Mouse (Mus musculus): ENCODE measurements around the gene Irf5. TPM values are rescaled to one million over a fixed set of nuclear protein-coding genes. Genes with fewer than 3 reads are reported as not detected.
"Not testable (repeated sequence)": the region's sequence is repeated elsewhere in the genome, so short reads cannot be mapped to it uniquely, and the experiment has no call there.

Irf5 gene
- polyA plus RNA-seq, 1 experiment from 2014 or later, result 11.1 TPM

GRCm38 (mm10) chr6:29552526-29552925, 26.1 kb downstream of the Irf5 start:
- 54% methylated on average over 2 of the region's 2 CpGs for WGBS
- H3K4me1 ChIP-seq, result no peaks in the 10 kb centered on the region
- no peak overlapping the region for H3K9ac ChIP-seq
- H3K36me3 ChIP-seq, result peaks cover 43% of the 10 kb centered on the region
- no peak overlapping the region for H3K4me3 ChIP-seq (replicated peaks)
- H3K27me3 ChIP-seq (replicated peaks), result no peaks in the 10 kb centered on the region
- no peak overlapping the region for H3K27ac ChIP-seq
- no peaks in the 10 kb centered on the region for H3K9me3 ChIP-seq
- no peak for ATAC-seq (ENCODE audit: insufficient read depth, low FRiP score, low read depth)
- no peak overlapping the region for H3K4me2 ChIP-seq

DNA sequence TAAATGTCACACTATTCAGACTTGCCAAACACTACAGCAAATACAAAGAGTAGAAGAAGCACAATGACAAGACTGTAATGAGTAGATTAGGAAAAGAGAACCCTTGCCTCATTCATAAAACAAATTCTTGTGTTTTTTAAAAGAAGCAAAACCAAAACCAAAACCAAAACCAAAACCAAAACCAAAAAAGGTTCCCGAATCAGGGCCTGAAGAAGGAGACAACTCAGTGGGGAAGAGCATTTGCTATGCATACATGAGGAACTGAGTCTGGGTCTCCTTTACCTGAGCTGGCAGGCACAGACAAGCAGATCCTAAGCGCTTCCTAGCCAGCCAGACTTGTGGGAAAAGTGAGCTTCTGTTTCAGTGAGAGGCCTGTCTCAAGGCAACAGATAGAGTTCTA, 30.7 kb downstream of the Irf5 start:
- Histone ChIP-seq H3K9me3 (no peaks in the 10 kb centered on the region), H3K4me2 (no peak overlapping the region), H3K4me3 (replicated peaks) (no peak overlapping the region), H3K27me3 (replicated peaks) (no peaks in the 10 kb centered on the region), H3K36me3 (peaks cover 38% of the 10 kb centered on the region), H3K4me1 (no peaks in the 10 kb centered on the region), H3K9ac (no peak overlapping the region), H3K27ac (no peak overlapping the region)
- ATAC-seq (ENCODE audit: insufficient read depth, low FRiP score, low read depth), result no peak
- WGBS, result 94% methylated on average over 2 of the region's 2 CpGs

DNA sequence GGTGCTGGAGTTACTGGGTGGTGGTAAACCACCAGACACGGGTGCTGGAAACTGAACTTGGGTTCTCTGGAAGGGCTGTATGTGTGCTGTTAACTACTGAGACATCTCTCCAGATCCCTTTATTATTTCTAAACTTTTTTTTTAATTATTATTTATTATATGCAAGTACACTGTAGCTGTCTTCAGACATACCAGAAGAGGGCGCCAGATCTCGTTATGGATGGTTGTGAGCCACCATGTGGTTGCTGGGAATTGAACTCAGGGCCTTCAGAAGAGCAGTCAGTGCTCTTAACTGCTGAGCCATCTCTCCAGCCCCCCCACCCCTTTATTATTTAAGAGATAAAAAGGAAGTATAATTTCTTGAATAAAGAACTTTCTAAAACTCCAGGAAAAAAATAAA, 50.0 kb downstream of the Irf5 start:
- H3K36me3 ChIP-seq, result peaks cover 42% of the 10 kb centered on the region
- H3K4me3 ChIP-seq (replicated peaks); H3K9me3 ChIP-seq; H3K9ac ChIP-seq; H3K4me2 ChIP-seq; ATAC-seq (ENCODE audit: insufficient read depth, low FRiP score, low read depth); H3K27me3 ChIP-seq (replicated peaks); H3K27ac ChIP-seq; H3K4me1 ChIP-seq: not testable (repeated sequence)
- 84% methylated on average over 3 of the region's 3 CpGs for WGBS

DNA sequence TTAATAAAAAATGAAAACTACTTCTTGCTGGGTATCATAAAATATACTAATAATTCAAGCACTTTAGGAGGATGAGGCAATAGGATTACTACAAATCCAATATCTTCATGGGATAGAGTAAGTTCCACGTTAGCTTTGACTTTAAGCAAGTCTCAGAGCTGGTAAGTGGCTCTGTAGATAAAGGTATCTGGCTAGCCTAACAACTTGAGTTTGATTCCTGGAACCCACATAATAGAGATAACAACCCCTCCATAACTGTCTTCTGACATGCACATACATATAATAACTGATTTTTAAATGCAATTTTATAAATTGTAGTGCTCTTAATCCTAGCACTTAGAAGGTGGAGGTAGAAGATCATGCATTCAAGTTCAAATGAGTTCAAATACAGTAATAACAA, 54.3 kb downstream of the Irf5 start:
- no peak for ATAC-seq (ENCODE audit: insufficient read depth, low FRiP score, low read depth)
- Histone ChIP-seq H3K9ac (no peak overlapping the region), H3K4me3 (replicated peaks) (no peak overlapping the region), H3K36me3 (peaks cover 43% of the 10 kb centered on the region), H3K27ac (no peak overlapping the region), H3K9me3 (no peaks in the 10 kb centered on the region), H3K4me1 (no peaks in the 10 kb centered on the region), H3K27me3 (replicated peaks) (no peaks in the 10 kb centered on the region), H3K4me2 (no peak overlapping the region)
- 90% methylated on average over 1 of the region's 1 CpGs for WGBS

- Histone ChIP-seq H3K4me1 (no peaks in the 10 kb centered on the region), H3K4me3 (replicated peaks) (no peak overlapping the region), H3K4me2 (no peak overlapping the region), H3K9ac (no peak overlapping the region), H3K9me3 (no peaks in the 10 kb centered on the region), H3K36me3 (peaks cover 47% of the 10 kb centered on the region), H3K27me3 (replicated peaks) (no peaks in the 10 kb centered on the region), H3K27ac (no peak overlapping the region)
- 93% methylated on average over 3 of the region's 3 CpGs for WGBS
- ATAC-seq (ENCODE audit: insufficient read depth, low FRiP score, low read depth), result no peak
These were observed 54.8 kb downstream of the Irf5 start for GRCm38 (mm10) chr6:29581202-29581601.

Other genes with a start within 250 kb of the Irf5 start
- 0.27 and 0.44 TPM in 2 replicates for gene Fam71f2, start 247.0 kb upstream of the Irf5 start, polyA plus RNA-seq (2015; fragmentation: Nextera tagmentation; extraction: Ambion mirVana)
- gene Fam71f1, start 207.5 kb upstream of the Irf5 start, polyA plus RNA-seq (2015; fragmentation: Nextera tagmentation; extraction: Ambion mirVana), result 0.09 and 0.13 TPM in 2 replicates
- gene Calu, start 178.6 kb upstream of the Irf5 start, polyA plus RNA-seq (2015; fragmentation: Nextera tagmentation; extraction: Ambion mirVana), result 327 and 341 TPM in 2 replicates
- gene Opn1sw, start 138.2 kb upstream of the Irf5 start, polyA plus RNA-seq (2015; fragmentation: Nextera tagmentation; extraction: Ambion mirVana), result 0.30 and 0.43 TPM in 2 replicates
- 12.2 and 12.4 TPM in 2 replicates for gene Ccdc136, start 130.3 kb upstream of the Irf5 start, polyA plus RNA-seq (2015; fragmentation: Nextera tagmentation; extraction: Ambion mirVana)
- 12.1 and 13.6 TPM in 2 replicates for gene Flnc, start 93.4 kb upstream of the Irf5 start, polyA plus RNA-seq (2015; fragmentation: Nextera tagmentation; extraction: Ambion mirVana)
- gene Atp6v1f, start 58.9 kb upstream of the Irf5 start, polyA plus RNA-seq (2015; fragmentation: Nextera tagmentation; extraction: Ambion mirVana), result 244 and 256 TPM in 2 replicates
- gene Atp6v1fnb, start 55.2 kb upstream of the Irf5 start, polyA plus RNA-seq (2015; fragmentation: Nextera tagmentation; extraction: Ambion mirVana), result 0.24 TPM in 1 of 2 replicates, not detected in the other
- gene Kcp, start 18.7 kb upstream of the Irf5 start, polyA plus RNA-seq (2015; fragmentation: Nextera tagmentation; extraction: Ambion mirVana), result 20.3 and 20.7 TPM in 2 replicates
- gene Tnpo3, start 83.3 kb downstream of the Irf5 start, polyA plus RNA-seq (2015; fragmentation: Nextera tagmentation; extraction: Ambion mirVana), result 76.7 and 77.0 TPM in 2 replicates
- 10.2 and 19.5 TPM in 2 replicates for gene Tspan33, start 167.6 kb downstream of the Irf5 start, polyA plus RNA-seq (2015; fragmentation: Nextera tagmentation; extraction: Ambion mirVana)
- gene Smo, start 208.9 kb downstream of the Irf5 start, polyA plus RNA-seq (2015; fragmentation: Nextera tagmentation; extraction: Ambion mirVana), result 36.0 and 41.7 TPM in 2 replicates
- gene Ahcyl2, start 241.4 kb downstream of the Irf5 start, polyA plus RNA-seq (2015; fragmentation: Nextera tagmentation; extraction: Ambion mirVana), result 30.2 and 40.3 TPM in 2 replicates

Measured in stomach, embryonic 15.5 days (tissue).